Mouse (Mus musculus): ENCODE data around the gene Scml2.

Gene Scml2

GRCm38 (mm10) chrX:161116893-161117292 is at the start of gene Scml2:
TSS of gene Scml2 (plus strand) at chrX:161117193.
- WGBS = 100% methylated on average over 1 of the region's 14 CpGs

- WGBS = 41% methylated on average over 6 of the region's 6 CpGs
Observed at GRCm38 (mm10) chrX:161075576-161075975, 41.4 kb upstream of the Scml2 start.

GRCm38 (mm10) chrX:161162314-161163068 is 45.5 kb downstream of the Scml2 start:
- under 1% methylated on average over 22 of the region's 22 CpGs for WGBS

- 0% methylated on average over 6 of the region's 6 CpGs for WGBS
Observed at GRCm38 (mm10) chrX:161163069-161163416, 46.0 kb downstream of the Scml2 start.

- 68% methylated on average over 2 of the region's 2 CpGs for WGBS
Observed at GRCm38 (mm10) chrX:161287156-161287555, 170.2 kb downstream of the Scml2 start, which contains the start of gene Gm15262. TSS of gene Gm15262 (plus strand) at chrX:161287456.

All from cerebral cortex, adult 2 months (tissue).